ENCODE assay signal across 8 mouse cellular contexts in genomic region chr5:137645091-137645651, GRCm38 (mm10). TPM values are rescaled to one million over a fixed set of nuclear protein-coding genes. Genes with fewer than 3 reads are reported as not detected.
A peak's percentile ranks its signal among the peaks of the same experiment; 100 is the strongest.
DNase-seq lines count a peak whose midpoint lies in the region; ATAC-seq and TF ChIP-seq lines count a peak whose summit lies in the region.

No protein-coding gene starts in this region.

- TF ChIP-seq CTCF in lung, postnatal 0 days (IDR thresholded peaks at IDR 0.05) = 0 out of 2 replicates have a peak, but pooled peaks have one; percentile 11
- no peak for TF ChIP-seq CTCF in spleen, adult 2 months (IDR thresholded peaks at IDR 0.05; ENCODE audit: extremely low read depth, insufficient read depth, insufficient read length, insufficient replicate concordance)

- no peaks in the 10 kb centered on the region for H3K9me3 ChIP-seq in lung, postnatal 0 days (ENCODE audit: low read length)

- DNase-seq in kidney, adult 18-20 months = peak; percentile 34
- no peak for DNase-seq in kidney, adult 11 months
- DNase-seq in embryo, embryonic 10.5 days (ENCODE audit: low spot score) = peak; percentile 37
- peak; percentile 65 for DNase-seq in induced T-regulatory cell, adult 2 months (ENCODE audit: low read depth)
- peak; percentile 17 for DNase-seq in lung, postnatal 0 days (ENCODE audit: low spot score)
- DNase-seq in spleen, adult 2 months (ENCODE audit: low read depth in 1 of 2, low spot score in 2 of 2) = peak in 1 of 2 experiments; percentile 62
- no peak for DNase-seq in right cerebral cortex, postnatal 36 days (ENCODE audit: low spot score in 2 of 2)
- no peak for DNase-seq in adrenal gland, adult 8-10 months

- peaks cover 11% of the 10 kb centered on the region; the same call in 1 of the 2 replicates for H3K36me3 ChIP-seq in lung, postnatal 0 days (ENCODE audit: insufficient read depth, low read length)
- H3K36me3 ChIP-seq in spleen, adult 2 months (ENCODE audit: control insufficient read depth, insufficient read depth, low read length) = peaks cover 25% of the 10 kb centered on the region

- H3K4me1 ChIP-seq in lung, postnatal 0 days (ENCODE audit: insufficient read depth, low read depth, low read length) = peaks cover 11% of the 10 kb centered on the region
- H3K4me1 ChIP-seq in spleen, adult 2 months (ENCODE audit: control insufficient read depth, insufficient read depth, insufficient read length) = peaks cover 16% of the 10 kb centered on the region

- no peak for TF ChIP-seq EP300 in lung, postnatal 0 days (IDR thresholded peaks at IDR 0.05)

- peak overlapping the region; percentile 28; the same call in 1 of the 2 replicates for H3K4me3 ChIP-seq in lung, postnatal 0 days (ENCODE audit: low read depth, low read length)
- peak overlapping the region; percentile 48; the same call in 1 of the 2 replicates for H3K4me3 ChIP-seq in spleen, adult 2 months (ENCODE audit: extremely low read depth, insufficient read depth, insufficient read length)

- H3K4me2 ChIP-seq in lung, postnatal 0 days (replicated peaks; ENCODE audit: low read depth, low read length) = peak overlapping the region; percentile 52

- H3K27me3 ChIP-seq in lung, postnatal 0 days (replicated peaks; ENCODE audit: insufficient read depth, low read length) = 0 out of 2 replicates have a peak, but pooled peaks cover 8% of the 10 kb centered on the region
- no peaks in the 10 kb centered on the region for H3K27me3 ChIP-seq in spleen, adult 2 months (ENCODE audit: control insufficient read depth, insufficient read depth, low read length)

- 4% methylated on average over 44 of the region's 44 CpGs for WGBS in lung, postnatal 0 days
- WGBS in spleen, adult 2 months = 6% methylated on average over 44 of the region's 44 CpGs

- no peak overlapping the region for H3K9ac ChIP-seq in lung, postnatal 0 days (replicated peaks; ENCODE audit: low read depth)

- TF ChIP-seq POLR2A in spleen, adult 2 months (IDR thresholded peaks at IDR 0.05; ENCODE audit: low read depth, low read length) = no peak

- ATAC-seq in lung, postnatal 0 days = no peak

- H3K27ac ChIP-seq in lung, postnatal 0 days (ENCODE audit: low read length) = no peak overlapping the region
- peak overlapping the region; percentile 7; the same call in 1 of the 2 replicates for H3K27ac ChIP-seq in spleen, adult 2 months (ENCODE audit: insufficient read depth, low read length)

RNA-seq across cellular contexts. Expression of gene Irs3, which starts 0.3 kb away (rescaled TPM):
- 0.80 and 0.96 TPM in 2 replicates for polyA plus RNA-seq in lung, postnatal 0 days (2015; fragmentation: Nextera tagmentation; extraction: Ambion mirVana)
- polyA plus RNA-seq in spleen, adult 2 months (2012; rRNA removed) = 0.79 and 1.0 TPM in 2 replicates
- total RNA-seq in adrenal gland, adult 8-10 months (2022) = 1 to 10 TPM; 2.6 to 7.5 (median 4.6) TPM

RNA-seq across cellular contexts. Expression of gene Sap25, which starts 4.0 kb away (rescaled TPM):
- 12.3 and 13.2 TPM in 2 replicates for polyA plus RNA-seq in lung, postnatal 0 days (2015; fragmentation: Nextera tagmentation; extraction: Ambion mirVana)
- polyA plus RNA-seq in spleen, adult 2 months (2012; rRNA removed) = 328 and 407 TPM in 2 replicates
- total RNA-seq in adrenal gland, adult 8-10 months (2022) = 10 to 100 TPM in 2 of 4 experiments, 1 to 10 TPM in 2; 2.1 to 14.1 (median 7.4) TPM

RNA-seq across cellular contexts. Expression of gene Gm20605, which starts 16.2 kb away (rescaled TPM):
- 11.6 and 12.3 TPM in 2 replicates for polyA plus RNA-seq in lung, postnatal 0 days (2015; fragmentation: Nextera tagmentation; extraction: Ambion mirVana)
- polyA plus RNA-seq in spleen, adult 2 months (2012; rRNA removed) = 69.4 and 70.9 TPM in 2 replicates
- total RNA-seq in adrenal gland, adult 8-10 months (2022) = 10 to 100 TPM in 3 of 4 experiments, 1 to 10 TPM in 1; 8.2 to 24.1 (median 14.7) TPM

RNA-seq across cellular contexts. Expression of gene Lrch4, which starts 16.2 kb away (rescaled TPM):
- 47.4 and 50.7 TPM in 2 replicates for polyA plus RNA-seq in lung, postnatal 0 days (2015; fragmentation: Nextera tagmentation; extraction: Ambion mirVana)
- 249 and 293 TPM in 2 replicates for polyA plus RNA-seq in spleen, adult 2 months (2012; rRNA removed)
- total RNA-seq in adrenal gland, adult 8-10 months (2022) = 10 to 100 TPM; 25.1 to 35.9 (median 31.4) TPM

RNA-seq across cellular contexts. Expression of gene Fbxo24, which starts 16.4 kb away (rescaled TPM):
- 0.19 and 0.51 TPM in 2 replicates for polyA plus RNA-seq in lung, postnatal 0 days (2015; fragmentation: Nextera tagmentation; extraction: Ambion mirVana)
- polyA plus RNA-seq in spleen, adult 2 months (2012; rRNA removed) = 0.25 and 0.26 TPM in 2 replicates
- total RNA-seq in adrenal gland, adult 8-10 months (2022) = 1 to 10 TPM in 3 of 4 experiments, under 1 TPM in 1; 0.90 to 5.5 (median 3.0) TPM

Comparison
In these comparisons a context has a peak if more than half of its experiments do, and no peak if none do; other contexts are left out.
1. DNase-seq: peak in kidney, adult 18-20 months (single experiment), embryo, embryonic 10.5 days (single experiment), induced T-regulatory cell, adult 2 months (single experiment) and lung, postnatal 0 days (single experiment); none in kidney, adult 11 months (single experiment), right cerebral cortex, postnatal 36 days (0 of 2) and adrenal gland, adult 8-10 months (single experiment).
2. RNA of gene Sap25, which starts 4.0 kb away (polyA plus RNA-seq): 328 to 407 TPM in spleen, adult 2 months; 12.3 to 13.2 TPM in lung, postnatal 0 days; every median in the first group is over 10 times any median in the second.